Mouse (Mus musculus): ENCODE measurements around the gene Cntnap2. TPM values are rescaled to one million over a fixed set of nuclear protein-coding genes. Genes with fewer than 3 reads are reported as not detected.

Cntnap2 gene
- total RNA-seq, 2 experiments from 2014 or later = 100 to 104 TPM

- intact Hi-C loops (cut with DNase I) = loop anchor here (10.0 kb wide), 1 partner anchor 61 kb away; no protein-coding TSS in a partner anchor
- DNase-seq = no peak
These were observed 2264.1 kb downstream of the Cntnap2 start for GRCm38 (mm10) chr6:47323169-47323835.

- intact Hi-C loops (cut with DNase I) = loop anchor here (10.0 kb wide), 1 partner anchor 61 kb away; no protein-coding TSS in a partner anchor
These were observed 2264.7 kb downstream of the Cntnap2 start for GRCm38 (mm10) chr6:47323886-47324285.

GRCm38 (mm10) chr6:47328281-47328680 is 2269.1 kb downstream of the Cntnap2 start:
- intact Hi-C loops (cut with DNase I) = loop anchor here (10.0 kb wide), 1 partner anchor 57 kb away; no protein-coding TSS in a partner anchor
- no peak for DNase-seq

More at GRCm38 (mm10) chr6:47323886-47324285, 2264.7 kb downstream of the Cntnap2 start:
- no peak for DNase-seq

- intact Hi-C loops (cut with DNase I) = loop anchor here (10.0 kb wide), 1 partner anchor 56 kb away; no protein-coding TSS in a partner anchor
- DNase-seq = no peak
These were observed 2270.1 kb downstream of the Cntnap2 start for GRCm38 (mm10) chr6:47329212-47329611.

- DNase-seq = no peak
- intact Hi-C loops (cut with DNase I) = no loop called here
These were observed 2273.9 kb downstream of the Cntnap2 start for GRCm38 (mm10) chr6:47333016-47333415.

- DNase-seq = no peak
- intact Hi-C loops (cut with DNase I) = no loop called here
These were observed 2275.2 kb downstream of the Cntnap2 start for GRCm38 (mm10) chr6:47334377-47334776.

GRCm38 (mm10) chr6:47337300-47337699 is 2278.1 kb downstream of the Cntnap2 start:
- no peak for DNase-seq
- intact Hi-C loops (cut with DNase I) = no loop called here

- intact Hi-C loops (cut with DNase I) = no loop called here
- no peak for DNase-seq
These were observed 2279.0 kb downstream of the Cntnap2 start for GRCm38 (mm10) chr6:47338113-47338512.

GRCm38 (mm10) chr6:47340813-47341502 is 2281.8 kb downstream of the Cntnap2 start:
- intact Hi-C loops (cut with DNase I) = no loop called here
- DNase-seq = no peak

- intact Hi-C loops (cut with DNase I) = no loop called here
- DNase-seq = no peak
These were observed 2282.3 kb downstream of the Cntnap2 start for GRCm38 (mm10) chr6:47341503-47341884.

- intact Hi-C loops (cut with DNase I) = no loop called here
- no peak for DNase-seq
These were observed 2284.1 kb downstream of the Cntnap2 start for GRCm38 (mm10) chr6:47343245-47343644.

- intact Hi-C loops (cut with DNase I) = no loop called here
- no peak for DNase-seq
These were observed 2285.5 kb downstream of the Cntnap2 start for GRCm38 (mm10) chr6:47344696-47345095.

GRCm38 (mm10) chr6:47350100-47350690 is 2291.0 kb downstream of the Cntnap2 start:
- intact Hi-C loops (cut with DNase I) = no loop called here
- no peak for DNase-seq
